8 mouse cellular contexts compared by ENCODE assay signal in the genomic region with DNA sequence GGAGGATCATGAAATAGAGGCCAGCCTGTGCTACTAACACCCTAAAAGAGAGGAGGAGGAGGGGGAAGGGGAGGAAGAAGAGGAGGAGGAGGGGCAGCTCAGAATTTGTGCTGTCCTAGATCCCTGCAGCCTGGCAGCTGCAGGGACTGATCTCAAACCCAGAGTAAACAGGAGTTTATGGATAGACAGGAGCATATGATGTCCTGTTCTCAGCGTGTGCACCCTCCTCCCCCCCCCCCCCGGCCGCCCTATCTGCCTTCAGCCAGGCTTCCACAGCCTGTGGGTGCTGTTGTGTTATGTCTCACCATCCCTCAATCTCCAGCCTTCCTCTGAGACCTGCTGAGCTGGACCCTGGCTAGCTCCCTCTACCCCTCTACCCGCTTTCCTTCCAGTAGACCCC. TPM values are rescaled to one million over a fixed set of nuclear protein-coding genes. Genes with fewer than 3 reads are reported as not detected.
DNase-seq lines count a peak whose midpoint lies in the region; ATAC-seq and TF ChIP-seq lines count a peak whose summit lies in the region.

Bak1 (minus strand) TSS at position 101 of the 400 bp plus-strand sequence.

- peak within 1 kb of the TSS; percentile 73 for H3K27ac ChIP-seq in testis, adult 2 months (ENCODE audit: control insufficient read depth, insufficient read depth, low read depth, low read length)
- H3K27ac ChIP-seq in forebrain, embryonic 10.5 days, result peak within 1 kb of the TSS; percentile 94
- peak within 1 kb of the TSS; percentile 36 for H3K27ac ChIP-seq in liver, embryonic 11.5 days (ENCODE audit: low read depth, low read length)
- peak within 1 kb of the TSS; percentile 82 for H3K27ac ChIP-seq in stomach, embryonic 16.5 days (ENCODE audit: low read length)

- peak within 1 kb of the TSS; percentile 80 for H3K9ac ChIP-seq in liver, embryonic 11.5 days (ENCODE audit: low read depth, low read length)
- H3K9ac ChIP-seq in stomach, embryonic 16.5 days (ENCODE audit: low read length), result peak within 1 kb of the TSS; percentile 99

- H3K27me3 ChIP-seq in testis, adult 2 months (ENCODE audit: control insufficient read depth, insufficient read depth, low read length), result no peaks in the 10 kb centered on the region
- H3K27me3 ChIP-seq in forebrain, embryonic 10.5 days (ENCODE audit: poor library complexity, severe bottlenecking), result no peaks in the 10 kb centered on the region
- H3K27me3 ChIP-seq in liver, embryonic 11.5 days (replicated peaks; ENCODE audit: control insufficient read depth, insufficient read depth, low read length), result no peaks in the 10 kb centered on the region
- H3K27me3 ChIP-seq in stomach, embryonic 16.5 days (ENCODE audit: control insufficient read depth, insufficient read depth, low read length), result no peaks in the 10 kb centered on the region

- no peaks in the 10 kb centered on the region for H3K9me3 ChIP-seq in forebrain, embryonic 10.5 days
- no peaks in the 10 kb centered on the region for H3K9me3 ChIP-seq in liver, embryonic 11.5 days (ENCODE audit: control insufficient read depth, low read length)
- H3K9me3 ChIP-seq in stomach, embryonic 16.5 days (replicated peaks; ENCODE audit: control insufficient read depth, low read length), result no peaks in the 10 kb centered on the region

- H3K4me2 ChIP-seq in liver, embryonic 11.5 days, result peak within 1 kb of the TSS; percentile 88
- H3K4me2 ChIP-seq in stomach, embryonic 16.5 days (ENCODE audit: low read depth, low read length), result peak within 1 kb of the TSS; percentile 82

- WGBS in forebrain, embryonic 10.5 days, result 69% methylated on average over 3 of the region's 4 CpGs
- 47% methylated on average over 4 of the region's 4 CpGs for WGBS in liver, embryonic 11.5 days
- WGBS in stomach, embryonic 16.5 days, result 63% methylated on average over 2 of the region's 4 CpGs

- peaks cover 3% of the 10 kb centered on the region for H3K36me3 ChIP-seq in testis, adult 2 months (ENCODE audit: control insufficient read depth, insufficient read depth, low read length)
- H3K36me3 ChIP-seq in forebrain, embryonic 10.5 days (replicated peaks), result peaks cover 26% of the 10 kb centered on the region
- H3K36me3 ChIP-seq in liver, embryonic 11.5 days (ENCODE audit: control insufficient read depth, insufficient read depth, low read length), result peaks cover 11% of the 10 kb centered on the region
- no peaks in the 10 kb centered on the region; the same call in 1 of the 2 replicates for H3K36me3 ChIP-seq in stomach, embryonic 16.5 days (ENCODE audit: control insufficient read depth, insufficient read depth, low read length)

- peaks cover 18% of the 10 kb centered on the region for H3K4me1 ChIP-seq in testis, adult 2 months (ENCODE audit: control insufficient read depth, insufficient read depth, low read length)
- H3K4me1 ChIP-seq in forebrain, embryonic 10.5 days, result peaks cover 38% of the 10 kb centered on the region
- peaks cover 21% of the 10 kb centered on the region for H3K4me1 ChIP-seq in liver, embryonic 11.5 days (replicated peaks; ENCODE audit: control insufficient read depth, insufficient read depth, low read length)
- peaks cover 15% of the 10 kb centered on the region for H3K4me1 ChIP-seq in stomach, embryonic 16.5 days (ENCODE audit: control insufficient read depth, insufficient read depth, low read length)

- TF ChIP-seq CTCF in testis, adult 2 months (IDR thresholded peaks at IDR 0.05; ENCODE audit: control insufficient read depth, insufficient read depth, insufficient replicate concordance, low read depth, low read length), result no peak

- H3K4me3 ChIP-seq in testis, adult 2 months (ENCODE audit: control insufficient read depth, low read depth, low read length), result peak within 1 kb of the TSS; percentile 87
- H3K4me3 ChIP-seq in forebrain, embryonic 10.5 days, result peak within 1 kb of the TSS; percentile 74
- H3K4me3 ChIP-seq in liver, embryonic 11.5 days (ENCODE audit: low read depth, low read length), result peak within 1 kb of the TSS; percentile 69
- H3K4me3 ChIP-seq in stomach, embryonic 16.5 days (replicated peaks; ENCODE audit: low read length), result peak within 1 kb of the TSS; percentile 88

- TF ChIP-seq POLR2A in testis, adult 2 months (IDR thresholded peaks at IDR 0.05; ENCODE audit: control insufficient read depth, low read depth, low read length), result no peak

- peak; percentile 35 for ATAC-seq in liver, embryonic 11.5 days (replicated peaks; ENCODE audit: low FRiP score)
- ATAC-seq in stomach, embryonic 16.5 days (ENCODE audit: insufficient read depth, low FRiP score), result no peak

- no peak for DNase-seq in testis, postnatal 14 days (ENCODE audit: low spot score)
- no peak for DNase-seq in forebrain, embryonic 10.5 days (ENCODE audit: extremely low spot score, low spot score)
- no peak for DNase-seq in heart, postnatal 4 days
- no peak for DNase-seq in liver, embryonic 11.5 days (ENCODE audit: low spot score)
- DNase-seq in spleen, postnatal 10 days (ENCODE audit: low spot score in 2 of 2), result no peak
- no peak for DNase-seq in cerebellum, postnatal 10 days

RNA-seq across cellular contexts. Expression of gene Bak1, which starts in this region (rescaled TPM):
- 14.3 and 18.3 TPM in 2 replicates for polyA plus RNA-seq in testis, adult 2 months (2012; rRNA removed)
- polyA plus RNA-seq in forebrain, embryonic 10.5 days (2016; fragmentation: Nextera tagmentation; extraction: Ambion mirVana), result 3.1 and 3.4 TPM in 2 replicates
- 10 to 100 TPM; 46.8 to 52.4 TPM for total RNA-seq in heart, postnatal 4 days (2021)
- polyA plus RNA-seq in liver, embryonic 11.5 days (2014; fragmentation: Nextera tagmentation; extraction: Ambion mirVana), result 10.8 and 11.3 TPM in 2 replicates
- polyA plus RNA-seq in stomach, embryonic 16.5 days (2015; fragmentation: Nextera tagmentation; extraction: Ambion mirVana), result 6.7 and 7.0 TPM in 2 replicates

Comparison
In these comparisons a context has a peak if more than half of its experiments do, and no peak if none do; other contexts are left out.
1. H3K27ac ChIP-seq: peak in every context shown above with its lines; median percentile 94 in forebrain, embryonic 10.5 days; 82 in stomach, embryonic 16.5 days; 73 in testis, adult 2 months; 36 in liver, embryonic 11.5 days.